Mouse (Mus musculus) induced T-regulatory cell, adult 2 months (primary cell): ENCODE data around the gene Ly6g6e.
"Not testable (repeated sequence)": the region's sequence is repeated elsewhere in the genome, so short reads cannot be mapped to it uniquely, and the experiment has no call there.

Experiments used
- DNase-seq: peaks from one replicate; pipeline ENCODE4 v3.0.0-alpha.2; 2012; ENCODE audit warnings: low read depth

The Ly6g6e gene

DNA sequence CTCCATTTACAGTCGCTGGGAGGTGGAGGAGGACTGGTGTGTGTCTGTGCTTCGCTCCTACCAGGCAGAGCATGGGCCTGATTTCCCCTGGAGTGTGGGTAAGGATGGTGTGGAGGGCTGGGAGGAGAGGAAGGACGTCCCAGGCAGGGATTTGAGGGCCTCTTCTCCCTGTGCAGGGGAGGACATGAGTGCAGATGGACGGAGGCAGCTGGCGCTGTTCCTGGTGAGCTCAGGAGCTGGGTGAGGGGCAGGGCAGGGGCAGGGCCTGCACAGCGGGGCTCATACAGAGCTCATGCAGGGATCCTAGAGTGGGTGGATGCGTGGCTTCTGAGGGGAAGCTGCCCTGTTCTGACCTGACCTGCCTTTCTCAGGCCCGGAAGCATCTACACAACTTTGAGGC is 25.6 kb downstream of the Ly6g6e start:
- DNase-seq, result no peak

DNA sequence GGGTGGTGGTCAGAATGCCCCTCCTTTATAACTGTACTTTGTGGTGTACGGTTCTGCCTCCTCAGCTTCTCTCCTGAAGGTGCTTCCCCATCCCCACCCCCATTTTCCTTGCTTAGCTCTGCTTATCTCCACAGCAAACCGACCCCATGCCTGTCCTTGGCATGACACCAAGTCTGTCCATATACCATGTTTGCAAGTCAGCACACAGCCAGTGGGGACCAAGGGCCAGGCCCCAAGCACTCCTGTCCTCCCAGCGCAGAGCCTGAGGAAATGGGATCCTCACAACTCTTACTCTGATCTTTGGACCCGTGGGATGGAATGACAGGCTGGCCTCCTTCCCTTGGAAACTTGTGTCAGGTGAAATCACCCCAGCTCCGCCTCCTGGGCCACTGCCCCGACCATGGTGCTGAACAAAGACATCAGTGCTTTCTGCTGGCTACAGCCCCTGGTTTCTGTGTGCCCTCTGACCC is 26.6 kb downstream of the Ly6g6e start:
- DNase-seq, result no peak

- no peak for DNase-seq
Measured at GRCm38 (mm10) chr17:35104079-35104478, 27.4 kb downstream of the Ly6g6e start.

DNA sequence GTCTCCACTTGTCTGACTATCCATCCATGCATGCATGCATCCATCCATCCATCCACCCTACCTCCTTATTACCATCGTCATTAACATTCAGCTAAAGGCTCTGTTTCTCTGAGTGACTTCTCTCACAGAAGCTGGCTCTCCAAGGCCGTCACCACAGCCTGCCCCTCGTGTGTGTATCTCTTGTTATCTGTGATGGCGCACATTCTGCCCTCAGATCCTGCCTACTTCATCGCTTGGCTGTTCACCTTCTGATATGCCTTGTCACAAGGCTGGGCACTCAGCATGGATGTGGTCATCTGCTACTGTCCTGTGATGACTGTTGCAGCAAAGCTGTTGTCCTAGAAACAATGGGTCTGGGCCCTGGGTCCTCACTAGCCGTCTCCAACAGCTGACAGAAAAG is 28.1 kb downstream of the Ly6g6e start:
- DNase-seq, result no peak

DNA sequence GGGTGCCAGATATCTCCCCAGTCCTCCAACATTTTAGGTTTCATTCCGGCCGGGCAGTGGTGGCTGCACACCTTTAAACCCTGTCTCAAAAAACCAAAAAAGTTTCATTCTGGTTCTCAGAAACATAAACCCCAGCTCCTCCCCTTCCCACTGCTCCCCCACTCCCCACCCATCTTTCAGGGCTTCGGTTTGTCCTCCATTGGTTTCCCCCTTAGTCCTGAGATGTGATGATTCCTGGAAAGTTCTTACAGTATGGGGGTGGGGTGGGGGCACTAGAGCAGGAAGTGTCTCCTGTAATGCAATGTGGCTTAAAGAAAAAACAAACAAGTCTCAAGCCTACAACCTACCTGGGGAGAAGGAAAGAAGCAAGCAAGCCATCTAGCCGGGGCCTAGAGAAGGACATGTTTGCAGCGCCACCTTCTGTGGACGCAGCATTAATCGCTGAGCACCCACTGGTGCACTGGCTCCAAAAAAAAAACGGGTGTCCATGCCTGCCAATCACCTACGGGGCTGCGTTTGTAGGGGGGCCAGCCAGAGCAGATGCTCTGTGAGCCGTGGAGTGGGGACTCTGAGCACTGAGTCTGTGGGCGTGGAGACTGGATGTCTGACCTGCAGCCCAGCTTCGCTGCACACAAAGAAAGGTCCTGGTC is 29.2 kb downstream of the Ly6g6e start:
- DNase-seq, result peak; percentile 55

GRCm38 (mm10) chr17:35106522-35106921 is 29.8 kb downstream of the Ly6g6e start:
- DNase-seq, result no peak

DNA sequence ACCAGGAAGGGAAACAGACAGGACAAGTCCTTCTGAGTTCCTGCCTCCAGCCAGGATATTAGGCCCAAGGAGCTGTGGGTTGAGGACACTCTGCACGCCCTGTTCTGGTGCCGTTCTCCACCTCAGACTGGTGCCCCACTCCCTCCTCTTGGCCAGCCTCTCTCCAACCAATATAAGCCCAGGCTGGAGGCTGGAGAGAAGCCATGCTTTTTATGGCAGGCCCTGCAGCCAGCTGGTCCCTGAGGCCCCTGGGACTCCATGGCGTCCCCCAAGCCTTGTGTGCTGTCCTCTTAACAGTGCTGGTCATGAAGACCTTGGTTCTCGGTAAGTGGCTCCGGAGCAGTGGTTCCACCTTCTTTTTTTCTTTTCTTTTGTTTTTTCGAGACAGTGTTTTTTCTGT is 31.4 kb downstream of the Ly6g6e start, which contains the start of gene Ly6g5c:
Gene Ly6g5c, plus strand, starts transcription at position 183 of the 400 bp plus-strand sequence.
- no peak for DNase-seq

- DNase-seq, result no peak
Measured at GRCm38 (mm10) chr17:35111774-35112173, 35.1 kb downstream of the Ly6g6e start.

GRCm38 (mm10) chr17:35115046-35116019 is 38.6 kb downstream of the Ly6g6e start, which contains the start of gene Ly6g5b:
TSS of gene Ly6g5b (minus strand) at chr17:35115428.
- peak; percentile 73 for DNase-seq

DNA sequence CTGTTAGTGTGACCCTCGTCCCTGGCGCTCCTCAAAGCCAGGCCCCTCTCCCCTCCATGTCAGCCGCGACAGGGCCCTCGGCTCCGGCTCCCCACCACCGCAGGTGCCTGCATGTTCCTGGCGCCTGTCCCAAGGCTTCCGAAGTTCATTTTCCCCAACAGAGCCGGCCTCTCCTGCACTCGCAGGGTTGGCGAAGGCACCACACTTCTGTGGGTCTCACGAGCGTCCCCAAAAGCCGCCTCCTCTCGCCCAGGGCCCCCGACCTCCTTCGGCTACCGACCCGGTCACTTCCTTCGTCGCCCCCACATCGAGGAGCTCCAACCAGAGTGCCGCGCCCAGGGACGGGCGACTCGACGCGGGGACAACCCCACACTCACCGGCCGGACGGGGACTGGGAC is 44.0 kb downstream of the Ly6g6e start:
- no peak for DNase-seq

GRCm38 (mm10) chr17:35121143-35121799 is 44.6 kb downstream of the Ly6g6e start, which contains the start of gene Gpank1:
TSS of gene Gpank1 (plus strand) at chr17:35121455.
- DNase-seq, result peak; percentile 99

DNA sequence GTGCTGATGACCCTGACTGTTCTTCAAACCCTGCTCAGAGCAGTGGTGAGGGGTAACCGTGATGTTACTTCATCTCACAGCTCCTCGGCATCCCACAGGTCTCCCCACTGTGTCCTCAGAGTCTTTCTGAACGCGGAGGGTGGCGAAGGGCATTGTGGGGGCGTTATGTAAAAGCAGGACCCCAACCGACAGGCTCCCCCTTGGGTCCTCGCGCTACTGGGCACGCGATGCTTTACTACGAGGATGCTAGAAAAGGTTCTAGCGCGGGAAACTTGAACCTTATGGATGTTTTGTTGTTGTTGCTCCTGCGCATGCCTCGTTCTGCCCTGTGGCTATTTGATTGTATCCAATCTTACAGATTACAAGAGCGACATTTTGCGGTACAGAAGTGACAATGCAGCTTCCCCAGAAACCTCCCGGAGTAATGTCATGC is 45.2 kb downstream of the Ly6g6e start, which contains the start of gene Csnk2b:
Gene Csnk2b, minus strand, starts transcription at position 183 of the 433 bp plus-strand sequence.
- peak; percentile 83 for DNase-seq

DNA sequence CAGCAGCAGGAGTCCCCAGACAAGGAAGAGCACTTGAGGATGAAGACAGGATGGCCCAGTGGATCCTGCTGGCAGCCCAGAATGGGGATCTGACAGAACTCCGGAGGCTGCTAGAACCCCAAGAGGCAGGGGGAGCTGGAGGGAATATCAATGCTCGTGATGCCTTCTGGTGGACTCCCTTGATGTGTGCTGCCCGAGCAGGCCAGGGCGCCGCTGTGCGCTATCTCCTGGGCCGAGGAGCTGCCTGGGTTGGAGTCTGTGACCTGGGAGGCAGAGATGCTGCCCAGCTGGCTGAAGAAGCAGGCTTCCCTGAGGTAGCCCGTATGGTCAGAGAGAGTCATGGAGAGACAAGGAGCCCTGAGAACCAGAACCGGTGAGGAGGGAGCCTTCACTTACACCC is 46.6 kb downstream of the Ly6g6e start:
- DNase-seq, result not testable (repeated sequence)

- not testable (repeated sequence) for DNase-seq
Measured at GRCm38 (mm10) chr17:35124261-35124896, 47.7 kb downstream of the Ly6g6e start.

DNA sequence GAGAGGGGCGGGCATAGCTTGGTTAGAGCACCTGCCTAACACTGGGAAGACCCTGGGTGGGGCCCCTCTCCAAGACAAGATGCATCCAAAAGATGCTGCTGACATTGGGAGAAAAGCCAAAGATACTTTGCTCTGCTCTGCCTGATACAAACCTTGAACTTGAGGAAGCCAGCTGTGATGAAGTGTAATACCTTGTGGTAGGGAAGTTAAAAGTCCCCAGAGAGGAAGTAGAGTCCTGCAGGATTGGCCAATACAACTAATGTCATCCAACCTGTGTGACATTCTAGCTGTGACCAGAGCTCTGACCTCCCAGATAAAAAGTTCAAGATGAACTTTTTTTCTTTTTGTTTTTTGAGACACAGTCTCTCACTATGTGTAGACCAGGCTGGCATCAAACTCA is 48.4 kb downstream of the Ly6g6e start:
- no peak for DNase-seq

- no peak for DNase-seq
Measured at GRCm38 (mm10) chr17:35125578-35125977, 48.9 kb downstream of the Ly6g6e start.

GRCm38 (mm10) chr17:35126206-35126611 is 49.5 kb downstream of the Ly6g6e start, which contains the start of gene D17H6S53E:
TSS of gene D17H6S53E (plus strand) at chr17:35126373.
- DNase-seq, result peak; percentile 89

GRCm38 (mm10) chr17:35127017-35127416 is 50.3 kb downstream of the Ly6g6e start:
- DNase-seq, result no peak
